16 mouse cellular contexts compared by ENCODE assay signal in genomic region chr16:57662661-57663060, GRCm38 (mm10). TPM values are rescaled to one million over a fixed set of nuclear protein-coding genes. Genes with fewer than 3 reads are reported as not detected.
A peak's percentile ranks its signal among the peaks of the same experiment; 100 is the strongest.
DNase-seq lines count a peak whose midpoint lies in the region; ATAC-seq and TF ChIP-seq lines count a peak whose summit lies in the region.
"Had no signal": no experiment of that assay in that cellular context is flagged by ENCODE, and none has a peak within 500 bp of the region (broad histone marks: within the 10 kb centered on the region; RNA-seq: fewer than 3 reads in every experiment).

No protein-coding gene starts in this region.

- no peaks in the 10 kb centered on the region for H3K4me1 ChIP-seq in kidney, embryonic 16.5 days (ENCODE audit: insufficient read depth, low read length)
- H3K4me1 ChIP-seq in embryonic fibroblast, embryonic 13.5 days (ENCODE audit: control insufficient read depth, insufficient read depth, low read length): peaks cover 11% of the 10 kb centered on the region

- H3K4me2 ChIP-seq in kidney, embryonic 16.5 days (replicated peaks; ENCODE audit: low read depth, low read length): no peak overlapping the region
- H3K4me2 ChIP-seq: limb, embryonic 12.5 days had no signal

- no peaks in the 10 kb centered on the region for H3K9me3 ChIP-seq in kidney, embryonic 16.5 days (ENCODE audit: low read length)
- H3K9me3 ChIP-seq: limb, embryonic 12.5 days had no signal

- H3K27me3 ChIP-seq in kidney, embryonic 16.5 days (ENCODE audit: insufficient read depth, low read length): no peaks in the 10 kb centered on the region
- H3K27me3 ChIP-seq: limb, embryonic 12.5 days; Patski had no signal

- 48% methylated on average over 3 of the region's 3 CpGs for WGBS in kidney, embryonic 16.5 days

- no peak overlapping the region for H3K4me3 ChIP-seq in kidney, embryonic 16.5 days (ENCODE audit: low read length)
- H3K4me3 ChIP-seq in embryonic fibroblast, embryonic 13.5 days (ENCODE audit: insufficient read depth, low read length): no peak overlapping the region
- H3K4me3 ChIP-seq: left cerebral cortex, adult 2 months; limb, embryonic 12.5 days had no signal

- no peaks in the 10 kb centered on the region for H3K36me3 ChIP-seq in kidney, embryonic 16.5 days (ENCODE audit: insufficient read depth, low read length)
- H3K36me3 ChIP-seq: limb, embryonic 12.5 days had no signal

- TF ChIP-seq CTCF in embryonic fibroblast, embryonic 13.5 days (IDR thresholded peaks at IDR 0.05; ENCODE audit: borderline replicate concordance, insufficient read depth, low read length): no peak

- DNase-seq in heart, adult 11 months: peak; percentile 95
- DNase-seq in heart, postnatal 4 days: no peak
- DNase-seq in kidney, adult 9 months: peak; percentile 13
- peak; percentile 11 to 20 for DNase-seq in kidney, postnatal 36 days
- DNase-seq in testis, postnatal 10 days (ENCODE audit: low spot score): no peak
- DNase-seq: cerebellum, adult 8-10 months; forebrain, postnatal 0 days; right cerebral cortex, adult 18-20 months; thymus, adult 2 months had no signal

- ATAC-seq in kidney, embryonic 16.5 days (ENCODE audit: low FRiP score, low TSS enrichment): no peak
- ATAC-seq: forebrain, postnatal 0 days; inflammation-experienced regulatory T-cells, adult 6 months; midbrain, embryonic 16.5 days; Patski had no signal

- TF ChIP-seq POLR2A in embryonic fibroblast, embryonic 13.5 days (IDR thresholded peaks at IDR 0.05; ENCODE audit: low read depth, low read length): no peak

- no peak overlapping the region for H3K27ac ChIP-seq in kidney, embryonic 16.5 days (ENCODE audit: low read length)
- H3K27ac ChIP-seq in embryonic fibroblast, embryonic 13.5 days (ENCODE audit: insufficient read depth, low read length): peak overlapping the region; percentile 60
- H3K27ac ChIP-seq: left cerebral cortex, adult 2 months; limb, embryonic 12.5 days had no signal

- no peak overlapping the region for H3K9ac ChIP-seq in kidney, embryonic 16.5 days (replicated peaks; ENCODE audit: low read length)
- H3K9ac ChIP-seq: forebrain, postnatal 0 days; limb, embryonic 12.5 days had no signal

RNA-seq across cellular contexts. Expression of gene Cmss1, which starts 56.0 kb away (rescaled TPM):
- total RNA-seq in heart, postnatal 4 days (2021): 10 to 100 TPM; 33.9 to 39.6 TPM
- 51.4 and 56.3 TPM in 2 replicates for polyA plus RNA-seq in kidney, embryonic 16.5 days (2015; fragmentation: Nextera tagmentation; extraction: Ambion mirVana)
- polyA plus RNA-seq in embryonic fibroblast, embryonic 13.5 days (2011; ENCODE audit: insufficient read length, low read depth, missing spikeins): 6.3 and 9.0 TPM in 2 replicates

Comparison
In these comparisons a context has a peak if more than half of its experiments do, and no peak if none do; other contexts are left out.
1. DNase-seq: peak in heart, adult 11 months (single experiment), kidney, adult 9 months (single experiment) and kidney, postnatal 36 days (2 of 2); none in heart, postnatal 4 days (single experiment) and testis, postnatal 10 days (single experiment).